Comparison of ENCODE assay signal across 10 mouse cellular contexts in genomic region chr15:78354958-78355357, GRCm38 (mm10). TPM values are rescaled to one million over a fixed set of nuclear protein-coding genes. Genes with fewer than 3 reads are reported as not detected.
A peak's percentile ranks its signal among the peaks of the same experiment; 100 is the strongest.
DNase-seq lines count a peak whose midpoint lies in the region; ATAC-seq and TF ChIP-seq lines count a peak whose summit lies in the region.
"Had no signal": no experiment of that assay in that cellular context is flagged by ENCODE, and none has a peak within 500 bp of the region (broad histone marks: within the 10 kb centered on the region; RNA-seq: fewer than 3 reads in every experiment).

No protein-coding gene starts in this region.

- no peaks in the 10 kb centered on the region for H3K36me3 ChIP-seq in heart, postnatal 0 days (replicated peaks; ENCODE audit: control insufficient read depth, insufficient read depth, low read length)
- no peaks in the 10 kb centered on the region for H3K36me3 ChIP-seq in midbrain, postnatal 0 days (ENCODE audit: insufficient read depth, low read length)
- H3K36me3 ChIP-seq: embryonic facial prominence, embryonic 13.5 days had no signal

- 0% methylated on average over 1 of the region's 1 CpGs for WGBS in heart, postnatal 0 days
- WGBS in midbrain, postnatal 0 days = 0% methylated on average over 1 of the region's 1 CpGs

- H3K27ac ChIP-seq in heart, postnatal 0 days (ENCODE audit: low read depth) = no peak overlapping the region
- H3K27ac ChIP-seq in midbrain, postnatal 0 days (ENCODE audit: low read depth, low read length) = no peak overlapping the region
- H3K27ac ChIP-seq: embryonic facial prominence, embryonic 13.5 days had no signal

- H3K4me2 ChIP-seq in heart, postnatal 0 days (ENCODE audit: low read depth, low read length) = no peak overlapping the region
- H3K4me2 ChIP-seq in midbrain, postnatal 0 days (ENCODE audit: low read depth, low read length, poor library complexity, severe bottlenecking) = no peak overlapping the region
- H3K4me2 ChIP-seq: embryonic facial prominence, embryonic 13.5 days had no signal

- DNase-seq in heart, postnatal 0 days (ENCODE audit: low spot score) = peak; percentile 20
- no peak for DNase-seq in heart, adult 8-10 months (ENCODE audit: low spot score)
- DNase-seq in urinary bladder, postnatal 14 days (ENCODE audit: low spot score) = peak; percentile 61
- no peak for DNase-seq in urinary bladder, postnatal 10 days (ENCODE audit: low spot score)
- peak; percentile 4 for DNase-seq in c-Kit-positive CD71-positive TER-119-negative erythroid progenitor cells, embryonic 14.5 days (ENCODE audit: low read depth)
- peak; percentile 64 for DNase-seq in kidney, postnatal 14 days
- DNase-seq in midbrain, postnatal 0 days (ENCODE audit: low spot score) = peak; percentile 61

- ATAC-seq in heart, postnatal 0 days (ENCODE audit: insufficient read depth, low read depth) = no peak
- no peak for ATAC-seq in midbrain, postnatal 0 days (ENCODE audit: low FRiP score)
- no peak for ATAC-seq in erythroblast, adult 5-6 weeks (replicated peaks; ENCODE audit: low FRiP score, poor library complexity, severe bottlenecking)

- H3K4me1 ChIP-seq in heart, postnatal 0 days (ENCODE audit: control insufficient read depth, insufficient read depth) = no peaks in the 10 kb centered on the region
- no peaks in the 10 kb centered on the region for H3K4me1 ChIP-seq in midbrain, postnatal 0 days (ENCODE audit: insufficient read depth, low read length)

- peak; percentile 69 for TF ChIP-seq CTCF in heart, postnatal 0 days (IDR thresholded peaks at IDR 0.05; ENCODE audit: low read depth)
- peak; percentile 77 for TF ChIP-seq CTCF in midbrain, postnatal 0 days (IDR thresholded peaks at IDR 0.05)

- H3K27me3 ChIP-seq in heart, postnatal 0 days (ENCODE audit: control insufficient read depth, insufficient read depth, low read length) = no peaks in the 10 kb centered on the region
- H3K27me3 ChIP-seq in midbrain, postnatal 0 days (ENCODE audit: insufficient read depth, low read length) = no peaks in the 10 kb centered on the region
- H3K27me3 ChIP-seq: embryonic facial prominence, embryonic 13.5 days had no signal

- no peak overlapping the region for H3K4me3 ChIP-seq in heart, postnatal 0 days (ENCODE audit: low read depth, low read length)
- no peak overlapping the region for H3K4me3 ChIP-seq in midbrain, postnatal 0 days (ENCODE audit: low read depth, low read length)
- H3K4me3 ChIP-seq: embryonic facial prominence, embryonic 13.5 days had no signal

- no peaks in the 10 kb centered on the region for H3K9me3 ChIP-seq in heart, postnatal 0 days (replicated peaks; ENCODE audit: control insufficient read depth, low read length)
- no peaks in the 10 kb centered on the region for H3K9me3 ChIP-seq in midbrain, postnatal 0 days (ENCODE audit: low read length)
- H3K9me3 ChIP-seq: embryonic facial prominence, embryonic 13.5 days had no signal

- H3K9ac ChIP-seq in heart, postnatal 0 days (replicated peaks; ENCODE audit: low read depth, low read length) = no peak overlapping the region
- no peak overlapping the region for H3K9ac ChIP-seq in midbrain, postnatal 0 days (replicated peaks; ENCODE audit: low read length, poor library complexity, severe bottlenecking)
- H3K9ac ChIP-seq: embryonic facial prominence, embryonic 13.5 days had no signal

- TF ChIP-seq EP300 in heart, postnatal 0 days (IDR thresholded peaks at IDR 0.05; ENCODE audit: low read depth) = no peak

RNA-seq across cellular contexts. Expression of gene Csf2rb, which starts 29.4 kb away (rescaled TPM):
- 3.5 and 3.7 TPM in 2 replicates for total RNA-seq in heart, postnatal 0 days (2014; rRNA removed; ENCODE audit: low replicate concordance)
- polyA plus RNA-seq in heart, postnatal 0 days (2015; fragmentation: Nextera tagmentation; extraction: Ambion mirVana) = 0.77 and 0.79 TPM in 2 replicates
- 1 to 10 TPM; 1.2 to 5.3 (median 1.3) TPM for total RNA-seq in heart, adult 8-10 months (2022)
- total RNA-seq in midbrain, postnatal 0 days (2014; rRNA removed) = 1.7 and 2.2 TPM in 2 replicates
- polyA plus RNA-seq in midbrain, postnatal 0 days (2015; fragmentation: Nextera tagmentation; extraction: Ambion mirVana) = 0.63 and 0.90 TPM in 2 replicates
- 32.8 and 34.8 TPM in 2 replicates for total RNA-seq in erythroblast, adult 5-6 weeks (2015; ENCODE audit: low replicate concordance)
- 11.4 and 47.2 TPM in 2 replicates for total RNA-seq in erythroblast, adult 5-6 weeks (2017; ENCODE audit: low replicate concordance)

RNA-seq across cellular contexts. Expression of gene Tex33, which starts 40.8 kb away (rescaled TPM):
- not detected in 2 replicates for total RNA-seq in heart, postnatal 0 days (2014; rRNA removed; ENCODE audit: low replicate concordance)
- not detected in 2 replicates for polyA plus RNA-seq in heart, postnatal 0 days (2015; fragmentation: Nextera tagmentation; extraction: Ambion mirVana)
- not detected for total RNA-seq in heart, adult 8-10 months (2022)
- not detected in 2 replicates for total RNA-seq in midbrain, postnatal 0 days (2014; rRNA removed)
- 0.16 TPM in 1 of 2 replicates, not detected in the other for polyA plus RNA-seq in midbrain, postnatal 0 days (2015; fragmentation: Nextera tagmentation; extraction: Ambion mirVana)
- total RNA-seq in erythroblast, adult 5-6 weeks (2015; ENCODE audit: low replicate concordance) = not detected in 2 replicates
- not detected in 2 replicates for total RNA-seq in erythroblast, adult 5-6 weeks (2017; ENCODE audit: low replicate concordance)
- total RNA-seq: layer of hippocampus, adult 8-10 months had no signal
- polyA plus RNA-seq: embryonic facial prominence, embryonic 13.5 days had no signal

RNA-seq across cellular contexts. Expression of gene Csf2rb2, which starts 49.4 kb away (rescaled TPM):
- total RNA-seq in heart, postnatal 0 days (2014; rRNA removed; ENCODE audit: low replicate concordance) = 0.50 and 6.0 TPM in 2 replicates
- polyA plus RNA-seq in heart, postnatal 0 days (2015; fragmentation: Nextera tagmentation; extraction: Ambion mirVana) = 0.19 and 0.23 TPM in 2 replicates
- total RNA-seq in heart, adult 8-10 months (2022) = 1 to 10 TPM in 1 of 4 experiments, under 1 TPM in 3; 0.30 to 1.5 (median 0.69) TPM
- total RNA-seq in midbrain, postnatal 0 days (2014; rRNA removed) = 0.11 and 0.14 TPM in 2 replicates
- polyA plus RNA-seq in midbrain, postnatal 0 days (2015; fragmentation: Nextera tagmentation; extraction: Ambion mirVana) = 0.28 and 0.34 TPM in 2 replicates
- 6.5 and 6.9 TPM in 2 replicates for total RNA-seq in erythroblast, adult 5-6 weeks (2015; ENCODE audit: low replicate concordance)
- 0.98 and 1.4 TPM in 2 replicates for total RNA-seq in erythroblast, adult 5-6 weeks (2017; ENCODE audit: low replicate concordance)

RNA-seq across cellular contexts. Expression of gene Tst, which starts 50.7 kb away (rescaled TPM):
- total RNA-seq in heart, postnatal 0 days (2014; rRNA removed; ENCODE audit: low replicate concordance) = 42.4 and 50.9 TPM in 2 replicates
- polyA plus RNA-seq in heart, postnatal 0 days (2015; fragmentation: Nextera tagmentation; extraction: Ambion mirVana) = 21.9 and 22.0 TPM in 2 replicates
- 10 to 100 TPM; 20.3 to 25.0 (median 21.6) TPM for total RNA-seq in heart, adult 8-10 months (2022)
- total RNA-seq in midbrain, postnatal 0 days (2014; rRNA removed) = 31.3 and 34.8 TPM in 2 replicates
- 34.4 and 40.0 TPM in 2 replicates for polyA plus RNA-seq in midbrain, postnatal 0 days (2015; fragmentation: Nextera tagmentation; extraction: Ambion mirVana)
- 5.2 and 6.0 TPM in 2 replicates for total RNA-seq in erythroblast, adult 5-6 weeks (2015; ENCODE audit: low replicate concordance)
- 3.5 and 8.1 TPM in 2 replicates for total RNA-seq in erythroblast, adult 5-6 weeks (2017; ENCODE audit: low replicate concordance)

RNA-seq across cellular contexts. Expression of gene Mpst, which starts 51.3 kb away (rescaled TPM):
- total RNA-seq in heart, postnatal 0 days (2014; rRNA removed; ENCODE audit: low replicate concordance) = 40.0 and 52.2 TPM in 2 replicates
- polyA plus RNA-seq in heart, postnatal 0 days (2015; fragmentation: Nextera tagmentation; extraction: Ambion mirVana) = 1.1 and 1.2 TPM in 2 replicates
- 10 to 100 TPM; 42.1 to 52.4 (median 44.2) TPM for total RNA-seq in heart, adult 8-10 months (2022)
- total RNA-seq in midbrain, postnatal 0 days (2014; rRNA removed) = 70.1 and 84.8 TPM in 2 replicates
- polyA plus RNA-seq in midbrain, postnatal 0 days (2015; fragmentation: Nextera tagmentation; extraction: Ambion mirVana) = 3.2 and 3.8 TPM in 2 replicates
- 7.7 and 10.4 TPM in 2 replicates for total RNA-seq in erythroblast, adult 5-6 weeks (2015; ENCODE audit: low replicate concordance)
- 22.4 and 39.6 TPM in 2 replicates for total RNA-seq in erythroblast, adult 5-6 weeks (2017; ENCODE audit: low replicate concordance)

Comparison
In these comparisons a context has a peak if more than half of its experiments do, and no peak if none do; other contexts are left out.
1. DNase-seq: peak in heart, postnatal 0 days (single experiment), urinary bladder, postnatal 14 days (single experiment), c-Kit-positive CD71-positive TER-119-negative erythroid progenitor cells, embryonic 14.5 days (single experiment), kidney, postnatal 14 days (single experiment) and midbrain, postnatal 0 days (single experiment); none in heart, adult 8-10 months (single experiment) and urinary bladder, postnatal 10 days (single experiment).